8 mouse cellular contexts compared by ENCODE assay signal in genomic region chr3:108411754-108412121, GRCm38 (mm10). TPM values are rescaled to one million over a fixed set of nuclear protein-coding genes. Genes with fewer than 3 reads are reported as not detected.
A peak's percentile ranks its signal among the peaks of the same experiment; 100 is the strongest.
DNase-seq lines count a peak whose midpoint lies in the region; ATAC-seq and TF ChIP-seq lines count a peak whose summit lies in the region.

No protein-coding gene starts in this region.

- peak overlapping the region; percentile 87 for H3K4me2 ChIP-seq in forebrain, embryonic 13.5 days
- peak overlapping the region; percentile 30 for H3K4me2 ChIP-seq in lung, embryonic 15.5 days

- peak overlapping the region; percentile 98 for H3K27ac ChIP-seq in forebrain, embryonic 13.5 days
- H3K27ac ChIP-seq in lung, embryonic 15.5 days = peak overlapping the region; percentile 55

- WGBS in forebrain, embryonic 13.5 days = 22% methylated on average over 8 of the region's 8 CpGs
- WGBS in lung, embryonic 15.5 days = 66% methylated on average over 8 of the region's 8 CpGs

- peaks cover 55% of the 10 kb centered on the region for H3K36me3 ChIP-seq in forebrain, embryonic 13.5 days (ENCODE audit: poor library complexity, severe bottlenecking)
- H3K36me3 ChIP-seq in lung, embryonic 15.5 days = peaks cover 23% of the 10 kb centered on the region

- ATAC-seq in forebrain, embryonic 13.5 days = peak; percentile 71
- no peak for ATAC-seq in lung, embryonic 15.5 days (ENCODE audit: borderline replicate concordance, extremely low read depth, low FRiP score, low TSS enrichment)
- no peak for ATAC-seq in inflammation-experienced regulatory T-cells, adult 6 months

- 0 out of 2 replicates have a peak, but pooled peaks cover 3% of the 10 kb centered on the region for H3K27me3 ChIP-seq in forebrain, embryonic 13.5 days
- H3K27me3 ChIP-seq in lung, embryonic 15.5 days = peaks cover 8% of the 10 kb centered on the region

- TF ChIP-seq CTCF in brain, embryonic 14.5 days (IDR thresholded peaks at IDR 0.05; ENCODE audit: borderline replicate concordance, extremely low read depth, insufficient read depth, insufficient read length) = no peak

- DNase-seq in frontal cortex, postnatal 36 days (ENCODE audit: low spot score in 2 of 2) = peak; percentile 47 to 65
- DNase-seq in frontal cortex, postnatal 14 days (ENCODE audit: low spot score in 2 of 2) = no peak
- DNase-seq in brain, embryonic 14.5 days (ENCODE audit: low read depth) = peak; percentile 96
- DNase-seq in kidney, adult 18-20 months = peak; percentile 87
- no peak for DNase-seq in spleen, adult 18-20 months

- H3K4me1 ChIP-seq in forebrain, embryonic 13.5 days = peaks cover 73% of the 10 kb centered on the region
- H3K4me1 ChIP-seq in lung, embryonic 15.5 days = peaks cover 24% of the 10 kb centered on the region

- peak overlapping the region; percentile 43 for H3K4me3 ChIP-seq in forebrain, embryonic 13.5 days
- no peak overlapping the region for H3K4me3 ChIP-seq in lung, embryonic 15.5 days

- H3K9ac ChIP-seq in forebrain, embryonic 13.5 days = peak overlapping the region; percentile 80
- no peak overlapping the region for H3K9ac ChIP-seq in lung, embryonic 15.5 days

- TF ChIP-seq POLR2A in brain, embryonic 14.5 days (IDR thresholded peaks at IDR 0.05; ENCODE audit: borderline replicate concordance, extremely low read depth, insufficient read depth, insufficient read length, poor library complexity, severe bottlenecking) = no peak

- H3K9me3 ChIP-seq in forebrain, embryonic 13.5 days (replicated peaks) = peaks cover 18% of the 10 kb centered on the region
- H3K9me3 ChIP-seq in lung, embryonic 15.5 days = no peaks in the 10 kb centered on the region

RNA-seq across cellular contexts. Expression of gene Celsr2, which starts 3.6 kb away (rescaled TPM):
- polyA plus RNA-seq in brain, embryonic 14.5 days (2012; rRNA removed) = 64.9 and 101 TPM in 2 replicates
- polyA plus RNA-seq in forebrain, embryonic 13.5 days (2015; fragmentation: Nextera tagmentation; extraction: Ambion mirVana) = 45.3 and 56.9 TPM in 2 replicates
- 7.5 and 8.5 TPM in 2 replicates for polyA plus RNA-seq in lung, embryonic 15.5 days (2015; fragmentation: Nextera tagmentation; extraction: Ambion mirVana)
- polyA plus RNA-seq in inflammation-experienced regulatory T-cells, adult 6 months (2017; shearing (Covaris generic)) = under 1 TPM; 0.35 to 0.52 (median 0.37) TPM

RNA-seq across cellular contexts. Expression of gene Psrc1, which starts 28.1 kb away (rescaled TPM):
- polyA plus RNA-seq in brain, embryonic 14.5 days (2012; rRNA removed) = 27.1 and 71.0 TPM in 2 replicates
- 68.6 and 68.9 TPM in 2 replicates for polyA plus RNA-seq in forebrain, embryonic 13.5 days (2015; fragmentation: Nextera tagmentation; extraction: Ambion mirVana)
- 79.8 and 81.5 TPM in 2 replicates for polyA plus RNA-seq in lung, embryonic 15.5 days (2015; fragmentation: Nextera tagmentation; extraction: Ambion mirVana)
- 10 to 100 TPM in 1 of 3 experiments, 1 to 10 TPM in 2; 1.2 to 17.5 (median 4.1) TPM for polyA plus RNA-seq in inflammation-experienced regulatory T-cells, adult 6 months (2017; shearing (Covaris generic))

RNA-seq across cellular contexts. Expression of gene Sars, which starts 33.3 kb away (rescaled TPM):
- 120 and 161 TPM in 2 replicates for polyA plus RNA-seq in brain, embryonic 14.5 days (2012; rRNA removed)
- polyA plus RNA-seq in forebrain, embryonic 13.5 days (2015; fragmentation: Nextera tagmentation; extraction: Ambion mirVana) = 196 and 205 TPM in 2 replicates
- 115 and 116 TPM in 2 replicates for polyA plus RNA-seq in lung, embryonic 15.5 days (2015; fragmentation: Nextera tagmentation; extraction: Ambion mirVana)
- polyA plus RNA-seq in inflammation-experienced regulatory T-cells, adult 6 months (2017; shearing (Covaris generic)) = 100 to 1,000 TPM; 156 to 182 (median 163) TPM

RNA-seq across cellular contexts. Expression of gene Mybphl, which starts 47.0 kb away (rescaled TPM):
- 0.10 and 0.12 TPM in 2 replicates for polyA plus RNA-seq in brain, embryonic 14.5 days (2012; rRNA removed)
- polyA plus RNA-seq in forebrain, embryonic 13.5 days (2015; fragmentation: Nextera tagmentation; extraction: Ambion mirVana) = not detected in 2 replicates
- 2.8 and 9.3 TPM in 2 replicates for polyA plus RNA-seq in lung, embryonic 15.5 days (2015; fragmentation: Nextera tagmentation; extraction: Ambion mirVana)
- polyA plus RNA-seq in inflammation-experienced regulatory T-cells, adult 6 months (2017; shearing (Covaris generic)) = not detected

Comparison
In these comparisons a context has a peak if more than half of its experiments do, and no peak if none do; other contexts are left out.
1. DNase-seq: peak in frontal cortex, postnatal 36 days (2 of 2), brain, embryonic 14.5 days (single experiment) and kidney, adult 18-20 months (single experiment); none in frontal cortex, postnatal 14 days (0 of 2) and spleen, adult 18-20 months (0 of 2).